Mouse (Mus musculus) left cerebral cortex, postnatal 25 days (tissue): Measurements from ENCODE around the gene Lrrc7. TPM values are rescaled to one million over a fixed set of nuclear protein-coding genes. Genes with fewer than 3 reads are reported as not detected.

Source experiments
- DNase-seq, 2 experiments: peaks; one replicate each; pipeline ENCODE4 v3.0.0; 2022; ENCODE audit warnings: low spot score in 2 of 2, mixed read lengths in 1 of 2
- intact Hi-C: fragments of 180-260 bp; cut with DNase I; formaldehyde crosslinking; loops from one replicate; pipeline ENCODE4 v1.15.1; 2025
- total RNA-seq, 2 experiments: library from RNA; stranded (reverse); gene quantifications; 2 replicates each; pipeline ENCODE4 v1.2.3; 2021

The Lrrc7 gene
- total RNA-seq, 2 experiments from 2014 or later: 121 to 134 TPM

- intact Hi-C loops: no loop called here
- no peak for DNase-seq
These were observed 175.2 kb downstream of the Lrrc7 start for GRCm38 (mm10) chr3:158386848-158387247.

GRCm38 (mm10) chr3:158375885-158376284 lies 186.1 kb downstream of the Lrrc7 start:
- intact Hi-C loops: loop anchor here (10.0 kb wide), 1 partner anchor 1169 kb away; no protein-coding TSS in a partner anchor
- no peak for DNase-seq

- intact Hi-C loops: loop anchor here (2.0 kb wide), 2 partner anchors 192 to 662 kb away; no protein-coding TSS in a partner anchor
These were observed 192.9 kb downstream of the Lrrc7 start for GRCm38 (mm10) chr3:158369169-158369568.

GRCm38 (mm10) chr3:158365801-158366200 lies 196.2 kb downstream of the Lrrc7 start:
- DNase-seq: peak in 1 of 2 experiments; percentile 64
- intact Hi-C loops: no loop called here

More at GRCm38 (mm10) chr3:158369169-158369568, 192.9 kb downstream of the Lrrc7 start:
- DNase-seq: peak in 1 of 2 experiments; percentile 87

GRCm38 (mm10) chr3:158362091-158362490 lies 199.9 kb downstream of the Lrrc7 start:
- DNase-seq: peak in 1 of 2 experiments; percentile 62
- intact Hi-C loops: no loop called here

GRCm38 (mm10) chr3:158356706-158357105 lies 205.3 kb downstream of the Lrrc7 start:
- intact Hi-C loops: no loop called here
- DNase-seq: peak in 1 of 2 experiments; percentile 65

GRCm38 (mm10) chr3:158356194-158356593 lies 205.8 kb downstream of the Lrrc7 start:
- DNase-seq: peak in 1 of 2 experiments; percentile 58
- intact Hi-C loops: no loop called here

- peak in 1 of 2 experiments; percentile 59 for DNase-seq
- intact Hi-C loops: no loop called here
These were observed 221.2 kb downstream of the Lrrc7 start for GRCm38 (mm10) chr3:158340808-158341207.

- intact Hi-C loops: no loop called here
- no peak for DNase-seq
These were observed 231.9 kb downstream of the Lrrc7 start for GRCm38 (mm10) chr3:158330085-158330484.

GRCm38 (mm10) chr3:158310391-158310790 lies 251.6 kb downstream of the Lrrc7 start:
- intact Hi-C loops: no loop called here
- DNase-seq: no peak

- intact Hi-C loops: no loop called here
- DNase-seq: peak in 1 of 2 experiments; percentile 69
These were observed 254.6 kb downstream of the Lrrc7 start for GRCm38 (mm10) chr3:158307415-158307814.

GRCm38 (mm10) chr3:158298732-158299131 lies 263.3 kb downstream of the Lrrc7 start:
- DNase-seq: no peak
- intact Hi-C loops: no loop called here

- DNase-seq: peak; percentile 50 to 76
- intact Hi-C loops: no loop called here
These were observed 267.0 kb downstream of the Lrrc7 start for GRCm38 (mm10) chr3:158295041-158295440.

GRCm38 (mm10) chr3:158284431-158284830 lies 277.6 kb downstream of the Lrrc7 start:
- intact Hi-C loops: no loop called here

GRCm38 (mm10) chr3:158278631-158279030 lies 283.4 kb downstream of the Lrrc7 start:
- intact Hi-C loops: loop anchor here (10.0 kb wide), 1 partner anchor 276 kb away; no protein-coding TSS in a partner anchor
- peak; percentile 38 to 83 for DNase-seq

More at GRCm38 (mm10) chr3:158284431-158284830, 277.6 kb downstream of the Lrrc7 start:
- DNase-seq: no peak

GRCm38 (mm10) chr3:158272700-158273099 lies 289.3 kb downstream of the Lrrc7 start:
- DNase-seq: peak in 1 of 2 experiments; percentile 35
- intact Hi-C loops: loop anchor here (10.0 kb wide), 1 partner anchor 282 kb away; no protein-coding TSS in a partner anchor

- intact Hi-C loops: loop anchor here (10.0 kb wide), 1 partner anchor 284 kb away; no protein-coding TSS in a partner anchor
These were observed 291.1 kb downstream of the Lrrc7 start for GRCm38 (mm10) chr3:158270887-158271286.

GRCm38 (mm10) chr3:158252576-158252975 lies 309.4 kb downstream of the Lrrc7 start:
- no peak for DNase-seq
- intact Hi-C loops: no loop called here

More at GRCm38 (mm10) chr3:158270887-158271286, 291.1 kb downstream of the Lrrc7 start:
- no peak for DNase-seq

GRCm38 (mm10) chr3:158247672-158248071 lies 314.3 kb downstream of the Lrrc7 start:
- peak in 1 of 2 experiments; percentile 68 for DNase-seq
- intact Hi-C loops: no loop called here

GRCm38 (mm10) chr3:158210657-158211056 lies 351.4 kb downstream of the Lrrc7 start:
- intact Hi-C loops: loop anchor here (5.0 kb wide), 1 partner anchor 277 kb away; no protein-coding TSS in a partner anchor
- no peak for DNase-seq

- DNase-seq: peak; percentile 30 to 49
- intact Hi-C loops: loop anchor here (5.0 kb wide), 1 partner anchor 277 kb away; no protein-coding TSS in a partner anchor
These were observed 352.0 kb downstream of the Lrrc7 start for GRCm38 (mm10) chr3:158210026-158210425.
